Mouse (Mus musculus): ENCODE measurements around the gene Alkbh6. TPM values are rescaled to one million over a fixed set of nuclear protein-coding genes. Genes with fewer than 3 reads are reported as not detected.

The Alkbh6 gene
- polyA plus RNA-seq, 1 experiment: 20.7 TPM

GRCm38 (mm10) chr7:30291215-30292131 lies 17.0 kb upstream of the Alkbh6 start, which contains the start of gene Clip3:
Clip3 (plus strand) TSS chr7:30291728.
- peak within 1 kb of the TSS; percentile 95 for H3K4me3 ChIP-seq (ENCODE audit: insufficient read depth, low read length)
- H3K27ac ChIP-seq (ENCODE audit: insufficient read depth, low read length): peak within 1 kb of the TSS; percentile 6; the same call in 1 of the 2 replicates
- TF ChIP-seq POLR2A (IDR thresholded peaks at IDR 0.05; ENCODE audit: low read depth, low read length) (peak; percentile 98), CTCF (IDR thresholded peaks at IDR 0.05; ENCODE audit: borderline replicate concordance, insufficient read depth, low read length) (no peak)
- H3K4me1 ChIP-seq (ENCODE audit: control insufficient read depth, insufficient read depth, low read length): peaks cover 3% of the 10 kb centered on the region; the same call in 1 of the 2 replicates

- Histone ChIP-seq H3K4me3 (ENCODE audit: insufficient read depth, low read length) (no peak overlapping the region), H3K4me1 (ENCODE audit: control insufficient read depth, insufficient read depth, low read length) (no peaks in the 10 kb centered on the region), H3K27ac (ENCODE audit: insufficient read depth, low read length) (no peak overlapping the region)
- TF ChIP-seq POLR2A (IDR thresholded peaks at IDR 0.05; ENCODE audit: low read depth, low read length) (no peak), CTCF (IDR thresholded peaks at IDR 0.05; ENCODE audit: borderline replicate concordance, insufficient read depth, low read length) (no peak)
Measured at GRCm38 (mm10) chr7:30293795-30294194, 14.7 kb upstream of the Alkbh6 start.

GRCm38 (mm10) chr7:30294296-30294695 lies 14.2 kb upstream of the Alkbh6 start:
- TF ChIP-seq POLR2A (IDR thresholded peaks at IDR 0.05; ENCODE audit: low read depth, low read length) (no peak), CTCF (IDR thresholded peaks at IDR 0.05; ENCODE audit: borderline replicate concordance, insufficient read depth, low read length) (no peak)
- H3K4me3 ChIP-seq (ENCODE audit: insufficient read depth, low read length): no peak overlapping the region
- H3K27ac ChIP-seq (ENCODE audit: insufficient read depth, low read length): no peak overlapping the region
- no peaks in the 10 kb centered on the region for H3K4me1 ChIP-seq (ENCODE audit: control insufficient read depth, insufficient read depth, low read length)

- TF ChIP-seq POLR2A (IDR thresholded peaks at IDR 0.05; ENCODE audit: low read depth, low read length) (no peak), CTCF (IDR thresholded peaks at IDR 0.05; ENCODE audit: borderline replicate concordance, insufficient read depth, low read length) (no peak)
- H3K27ac ChIP-seq (ENCODE audit: insufficient read depth, low read length): no peak overlapping the region
Measured at GRCm38 (mm10) chr7:30295103-30295502, 13.4 kb upstream of the Alkbh6 start.

GRCm38 (mm10) chr7:30296816-30297215 lies 11.7 kb upstream of the Alkbh6 start:
- TF ChIP-seq CTCF (IDR thresholded peaks at IDR 0.05; ENCODE audit: borderline replicate concordance, insufficient read depth, low read length): no peak
- TF ChIP-seq POLR2A (IDR thresholded peaks at IDR 0.05; ENCODE audit: low read depth, low read length): no peak
- H3K4me1 ChIP-seq (ENCODE audit: control insufficient read depth, insufficient read depth, low read length): no peaks in the 10 kb centered on the region
- H3K27ac ChIP-seq (ENCODE audit: insufficient read depth, low read length): no peak overlapping the region
- H3K4me3 ChIP-seq (ENCODE audit: insufficient read depth, low read length): no peak overlapping the region

More at GRCm38 (mm10) chr7:30295103-30295502, 13.4 kb upstream of the Alkbh6 start:
- no peaks in the 10 kb centered on the region for H3K4me1 ChIP-seq (ENCODE audit: control insufficient read depth, insufficient read depth, low read length)
- no peak overlapping the region for H3K4me3 ChIP-seq (ENCODE audit: insufficient read depth, low read length)

GRCm38 (mm10) chr7:30297266-30297665 lies 11.3 kb upstream of the Alkbh6 start:
- H3K27ac ChIP-seq (ENCODE audit: insufficient read depth, low read length): no peak overlapping the region
- TF ChIP-seq CTCF (IDR thresholded peaks at IDR 0.05; ENCODE audit: borderline replicate concordance, insufficient read depth, low read length): no peak
- no peak for TF ChIP-seq POLR2A (IDR thresholded peaks at IDR 0.05; ENCODE audit: low read depth, low read length)
- H3K4me1 ChIP-seq (ENCODE audit: control insufficient read depth, insufficient read depth, low read length): no peaks in the 10 kb centered on the region
- no peak overlapping the region for H3K4me3 ChIP-seq (ENCODE audit: insufficient read depth, low read length)

DNA sequence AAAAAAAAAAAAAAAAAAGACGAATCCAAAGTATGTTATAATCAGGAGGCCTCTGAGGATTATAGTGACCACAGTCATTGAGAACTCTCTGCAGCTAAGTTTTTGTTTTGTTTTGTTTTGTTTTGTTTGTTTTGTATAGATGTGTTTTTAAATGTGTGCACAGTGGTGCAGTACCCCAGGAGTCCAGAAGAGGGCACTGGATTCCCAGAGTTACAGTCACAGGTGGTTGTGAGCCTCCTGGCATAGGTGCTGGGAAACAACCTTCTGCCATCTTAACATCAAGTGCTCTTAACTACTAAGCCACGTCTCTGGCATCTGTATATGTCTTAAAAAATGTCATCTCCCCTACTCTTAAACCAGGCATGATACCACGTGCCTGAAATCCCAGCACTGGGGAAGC lies 7.6 kb upstream of the Alkbh6 start:
- Histone ChIP-seq H3K4me3 (ENCODE audit: insufficient read depth, low read length) (no peak overlapping the region), H3K27ac (ENCODE audit: insufficient read depth, low read length) (no peak overlapping the region), H3K4me1 (ENCODE audit: control insufficient read depth, insufficient read depth, low read length) (no peaks in the 10 kb centered on the region)
- TF ChIP-seq POLR2A (IDR thresholded peaks at IDR 0.05; ENCODE audit: low read depth, low read length) (no peak), CTCF (IDR thresholded peaks at IDR 0.05; ENCODE audit: borderline replicate concordance, insufficient read depth, low read length) (no peak)

GRCm38 (mm10) chr7:30306083-30306779 lies 2.3 kb upstream of the Alkbh6 start:
- H3K4me3 ChIP-seq (ENCODE audit: insufficient read depth, low read length): no peak overlapping the region
- H3K4me1 ChIP-seq (ENCODE audit: control insufficient read depth, insufficient read depth, low read length): no peaks in the 10 kb centered on the region
- no peak overlapping the region for H3K27ac ChIP-seq (ENCODE audit: insufficient read depth, low read length)
- TF ChIP-seq CTCF (IDR thresholded peaks at IDR 0.05; ENCODE audit: borderline replicate concordance, insufficient read depth, low read length) (no peak), POLR2A (IDR thresholded peaks at IDR 0.05; ENCODE audit: low read depth, low read length) (no peak)

GRCm38 (mm10) chr7:30309395-30310129 lies 1.0 kb downstream of the Alkbh6 start:
- Histone ChIP-seq H3K27ac (ENCODE audit: insufficient read depth, low read length) (no peak overlapping the region), H3K4me3 (ENCODE audit: insufficient read depth, low read length) (peak overlapping the region; percentile 73), H3K4me1 (ENCODE audit: control insufficient read depth, insufficient read depth, low read length) (no peaks in the 10 kb centered on the region)
- TF ChIP-seq CTCF (IDR thresholded peaks at IDR 0.05; ENCODE audit: borderline replicate concordance, insufficient read depth, low read length) (no peak), POLR2A (IDR thresholded peaks at IDR 0.05; ENCODE audit: low read depth, low read length) (no peak)

Measured in embryonic fibroblast, embryonic 13.5 days (primary cell).